Mouse (Mus musculus) left cerebral cortex, postnatal 14 days (tissue): ENCODE results near the gene Gpatch8. TPM values are rescaled to one million over a fixed set of nuclear protein-coding genes. Genes with fewer than 3 reads are reported as not detected.

Experiments
- DNase-seq, 2 experiments: peaks; one replicate each; pipeline ENCODE4 v3.0.0; 2021 to 2022; ENCODE audit warnings: low spot score in 2 of 2, mixed read lengths in 1 of 2
- intact Hi-C: fragments of 180-260 bp; cut with DNase I; formaldehyde crosslinking; loops from one replicate; pipeline ENCODE4 v1.15.1; 2025
- total RNA-seq, 2 experiments: library from RNA; stranded (reverse); gene quantifications; 2 replicates each; pipeline ENCODE4 v1.2.3; 2021

The Gpatch8 gene
- total RNA-seq, 2 experiments from 2014 or later, result 52.1 to 62.1 TPM

DNA sequence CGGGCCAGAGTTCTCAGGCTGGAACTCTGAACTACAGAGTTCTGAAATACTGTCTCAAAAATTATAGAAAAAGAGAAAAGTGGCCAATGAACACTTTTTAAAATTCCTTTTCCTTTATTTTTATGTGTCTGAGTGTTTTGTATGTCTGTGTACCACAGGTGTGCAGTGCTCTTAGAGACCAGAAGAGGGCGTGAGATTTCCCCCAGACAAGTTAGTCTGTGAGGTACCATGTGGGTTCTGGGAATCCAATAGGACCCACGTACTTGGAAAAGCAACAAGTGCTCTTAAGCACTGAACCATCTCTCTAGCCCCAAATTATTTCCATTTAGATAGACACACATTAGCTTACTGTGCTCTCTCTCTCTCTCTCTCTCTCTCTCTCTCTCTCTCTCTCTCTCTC, 114.8 kb downstream of the Gpatch8 start:
- intact Hi-C loops, result no loop called here
- DNase-seq, result no peak

DNA sequence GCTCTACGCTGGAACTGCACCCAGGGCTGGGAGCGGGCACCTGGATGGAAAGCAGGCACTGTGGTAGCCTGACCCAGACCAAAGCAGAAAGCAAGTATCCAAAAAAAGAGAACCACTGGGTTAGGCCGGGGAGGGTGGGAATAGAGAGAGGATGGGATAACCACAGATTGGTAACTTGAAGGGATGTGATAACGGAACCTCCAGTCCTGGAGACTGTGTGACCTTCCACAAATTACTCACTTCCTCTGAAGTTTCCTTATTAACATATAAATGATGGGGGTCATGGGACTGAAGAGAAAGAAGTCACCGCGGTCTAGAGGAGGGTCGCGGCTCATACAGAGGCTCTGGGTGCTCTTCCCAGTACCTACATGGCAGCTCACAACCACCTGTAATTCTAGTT, 115.9 kb downstream of the Gpatch8 start:
- no peak for DNase-seq
- intact Hi-C loops, result no loop called here

DNA sequence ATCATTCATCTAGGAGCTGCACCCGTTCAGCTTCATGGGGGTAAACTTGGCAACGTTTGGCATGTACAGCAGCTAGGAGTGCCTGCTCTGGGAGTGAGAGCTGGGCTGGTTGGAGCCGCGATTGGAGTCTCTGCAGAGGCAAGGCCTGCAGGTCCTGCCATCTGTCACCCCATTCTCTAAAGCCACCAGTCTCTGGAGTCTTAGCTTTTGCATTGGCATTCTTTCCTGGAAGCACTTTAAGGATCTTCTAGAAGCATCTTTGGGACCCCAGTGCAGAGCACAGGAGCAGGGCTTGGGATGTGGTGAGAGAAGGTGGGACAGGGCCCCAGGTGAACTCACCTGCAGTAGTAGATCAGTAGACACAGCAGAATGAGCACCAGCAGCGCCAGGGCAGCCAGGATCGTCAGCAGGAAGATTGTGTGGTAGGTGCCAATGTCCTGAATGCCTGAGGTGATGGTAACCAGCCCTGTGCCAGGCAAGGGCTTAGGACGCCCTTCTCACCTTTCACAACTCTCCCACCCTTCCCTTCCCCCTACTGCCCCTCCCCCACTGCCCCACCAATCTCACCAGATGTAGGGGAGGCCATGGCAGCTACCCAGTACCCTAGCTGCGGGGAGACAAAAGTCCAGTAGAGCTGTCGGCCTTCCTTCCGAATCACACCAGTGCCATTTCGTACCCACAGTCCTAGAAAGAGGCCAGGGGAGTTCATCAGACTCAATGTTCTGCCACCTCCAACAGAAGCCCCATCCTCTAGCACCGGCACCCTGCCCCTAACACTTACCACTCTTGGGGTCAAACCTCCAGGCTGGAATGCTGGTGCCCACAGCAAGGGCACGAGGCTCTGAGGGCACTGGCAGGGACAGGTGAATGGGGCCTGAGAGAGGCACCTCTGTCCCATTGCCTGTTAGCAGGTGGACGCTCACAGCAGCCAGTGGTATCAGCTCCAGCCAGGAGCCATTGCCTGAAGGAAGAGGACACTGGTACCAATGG, 116.8 kb downstream of the Gpatch8 start:
- no peak for DNase-seq
- intact Hi-C loops, result no loop called here

DNA sequence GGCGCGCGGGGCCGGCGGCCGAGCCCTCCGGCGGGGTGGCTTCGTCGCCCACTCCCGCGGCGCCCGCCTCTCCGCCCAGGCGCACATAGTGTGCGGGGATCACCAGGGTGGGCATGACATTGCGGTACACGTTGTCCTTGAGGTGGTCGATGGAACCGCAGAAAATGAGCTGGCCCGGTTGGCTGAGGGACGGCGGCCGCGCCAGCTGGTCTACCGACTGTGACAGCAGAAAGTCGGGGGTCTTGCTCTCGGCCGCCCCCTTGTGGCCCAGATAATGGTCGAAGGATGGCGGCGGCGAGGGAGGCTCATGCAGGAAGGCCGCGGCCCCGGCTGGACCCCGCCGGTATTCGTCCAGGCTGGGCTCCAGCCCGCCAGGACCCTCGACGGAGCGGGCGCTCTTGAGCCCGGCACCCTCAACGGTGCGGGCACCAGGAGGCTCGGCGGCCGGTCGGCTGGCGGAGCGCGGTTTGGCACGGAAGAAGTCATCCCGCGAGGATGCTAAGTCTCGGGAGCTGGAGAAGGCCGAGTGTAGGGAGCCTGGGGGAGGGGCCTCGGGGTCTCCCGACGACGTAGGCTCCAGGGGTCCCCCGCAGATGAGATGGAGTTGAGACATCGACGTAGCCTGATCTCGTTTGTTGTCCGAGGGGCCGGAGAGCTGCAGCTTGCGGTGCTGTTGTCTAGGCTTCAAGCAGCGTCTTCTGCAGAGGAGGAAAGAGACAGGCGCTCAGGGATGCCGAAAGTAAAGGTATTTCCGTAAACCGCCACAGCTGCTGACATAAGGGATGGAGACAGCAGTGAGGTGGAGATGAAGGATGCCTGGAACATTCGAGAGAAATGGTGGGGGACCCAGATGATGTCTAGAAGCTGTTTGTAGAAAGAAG, 117.7 kb downstream of the Gpatch8 start:
- peak; percentile 86 to 89 for DNase-seq
- intact Hi-C loops, result no loop called here

DNA sequence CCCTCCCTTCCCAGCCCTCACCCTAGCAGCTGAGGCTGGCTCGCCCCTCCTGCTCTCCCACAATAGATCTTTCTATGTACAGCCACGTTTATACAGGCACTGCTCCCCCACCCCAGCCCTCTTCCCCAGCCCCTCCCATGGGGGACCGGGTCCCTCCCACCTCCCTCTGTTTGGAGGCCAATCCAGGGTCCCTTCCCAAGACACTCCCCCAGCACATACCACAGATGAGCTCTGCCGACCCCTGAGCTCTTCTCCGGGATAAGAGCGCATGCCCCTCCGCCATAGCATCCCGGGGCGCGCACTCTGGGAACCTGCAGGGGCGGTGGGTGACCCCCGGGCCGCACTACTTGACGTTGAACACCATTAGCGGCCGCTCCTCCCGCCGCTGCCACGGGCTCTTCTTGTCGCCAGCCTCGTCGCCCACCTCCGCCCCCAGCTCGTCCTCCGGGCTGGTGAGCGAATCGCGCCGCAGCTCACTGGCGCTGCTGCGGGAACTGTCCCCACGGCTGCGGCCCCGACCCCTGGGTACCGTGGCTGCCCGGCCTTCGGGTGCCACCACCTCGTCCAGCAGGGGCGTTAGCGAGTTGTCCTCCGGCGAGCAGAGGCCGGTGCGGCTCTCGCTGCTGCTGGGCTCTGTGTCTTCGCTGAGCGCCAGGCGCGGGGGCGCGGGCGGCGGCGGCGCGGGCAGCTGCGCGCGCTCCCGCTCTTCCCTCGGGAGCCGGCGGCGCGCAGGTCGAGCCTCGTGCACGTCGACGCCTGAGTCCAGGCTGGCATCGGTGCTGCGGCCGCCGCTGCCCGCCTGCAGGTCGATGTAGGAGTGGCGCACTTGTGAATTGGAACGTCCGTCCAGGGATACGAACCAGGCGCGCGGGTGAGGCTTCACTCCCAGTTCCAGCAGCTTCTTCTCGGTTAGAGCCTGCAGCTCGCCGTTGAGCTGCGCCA, 118.8 kb downstream of the Gpatch8 start:
- intact Hi-C loops, result no loop called here
- peak; percentile 74 to 86 for DNase-seq

DNA sequence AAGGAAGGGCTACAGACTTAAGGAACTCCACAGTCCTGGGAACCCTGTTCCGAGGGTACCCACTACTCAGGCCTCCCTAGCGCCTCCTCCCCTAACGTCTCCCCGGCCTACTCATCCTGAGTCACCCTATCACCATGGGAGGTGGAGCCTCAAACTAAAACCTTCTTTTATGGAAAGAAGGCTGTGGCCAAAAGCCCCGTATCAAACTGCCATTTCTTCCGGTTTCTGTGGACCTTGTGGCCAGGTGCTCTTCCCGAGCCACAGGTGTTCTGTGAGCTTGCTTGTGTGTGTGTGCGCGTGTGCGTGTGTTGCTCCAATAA, 119.8 kb downstream of the Gpatch8 start:
- intact Hi-C loops, result no loop called here
- DNase-seq, result no peak

DNA sequence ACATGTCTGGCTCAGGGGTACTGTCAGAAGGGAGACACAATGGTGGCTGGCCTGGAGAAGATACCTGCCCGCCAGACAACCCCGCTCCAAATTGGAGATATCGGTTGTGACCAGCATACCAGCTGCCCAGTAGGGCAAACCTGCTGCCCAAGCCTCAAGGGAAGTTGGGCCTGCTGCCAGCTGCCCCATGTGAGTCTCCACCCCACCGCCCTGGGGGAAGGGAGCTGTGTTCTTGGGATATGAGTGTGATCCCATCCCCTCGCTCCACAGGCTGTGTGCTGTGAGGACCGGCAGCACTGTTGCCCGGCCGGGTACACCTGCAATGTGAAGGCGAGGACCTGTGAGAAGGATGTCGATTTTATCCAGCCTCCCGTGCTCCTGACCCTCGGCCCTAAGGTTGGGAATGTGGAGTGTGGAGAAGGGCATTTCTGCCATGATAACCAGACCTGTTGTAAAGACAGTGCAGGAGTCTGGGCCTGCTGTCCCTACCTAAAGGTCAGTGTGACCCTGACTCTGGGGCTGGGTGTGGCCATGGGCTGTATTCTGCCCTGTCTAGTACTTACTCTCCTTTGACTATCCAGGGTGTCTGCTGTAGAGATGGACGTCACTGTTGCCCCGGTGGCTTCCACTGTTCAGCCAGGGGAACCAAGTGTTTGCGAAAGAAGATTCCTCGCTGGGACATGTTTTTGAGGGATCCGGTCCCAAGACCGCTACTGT, 120.3 kb downstream of the Gpatch8 start:
- peak in 1 of 2 experiments; percentile 29 for DNase-seq
- intact Hi-C loops, result no loop called here

DNA sequence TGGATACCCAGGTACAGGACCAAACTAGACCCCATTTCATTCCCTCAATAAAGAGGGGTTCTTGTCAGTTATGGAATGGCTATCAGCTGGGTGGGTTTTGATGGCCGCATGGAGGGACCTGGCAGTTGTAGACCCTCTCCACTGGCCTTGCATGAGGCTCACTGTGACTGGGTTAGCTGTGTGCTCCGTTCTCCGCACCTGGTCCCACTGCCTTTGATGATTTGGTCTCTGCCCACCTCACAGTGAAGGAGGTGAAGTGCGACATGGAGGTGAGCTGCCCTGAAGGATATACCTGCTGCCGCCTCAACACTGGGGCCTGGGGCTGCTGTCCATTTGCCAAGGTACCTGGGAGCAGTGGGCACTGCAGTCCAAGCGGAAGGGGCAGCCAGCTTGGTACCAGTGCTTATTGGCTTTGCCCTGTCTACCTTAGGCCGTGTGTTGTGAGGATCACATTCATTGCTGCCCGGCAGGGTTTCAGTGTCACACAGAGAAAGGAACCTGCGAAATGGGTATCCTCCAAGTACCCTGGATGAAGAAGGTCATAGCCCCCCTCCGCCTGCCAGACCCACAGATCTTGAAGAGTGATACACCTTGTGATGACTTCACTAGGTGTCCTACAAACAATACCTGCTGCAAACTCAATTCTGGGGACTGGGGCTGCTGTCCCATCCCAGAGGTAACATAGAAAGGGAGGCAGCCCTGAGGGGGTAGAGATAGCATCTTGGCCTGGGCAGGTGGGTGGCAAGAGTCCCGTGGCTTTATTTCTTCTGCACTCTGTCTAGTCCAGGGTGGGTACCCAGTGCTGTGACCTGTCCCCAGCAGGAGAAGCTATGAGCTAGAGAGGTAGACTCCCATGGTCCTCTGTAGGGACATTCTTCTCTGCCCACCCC, 121.1 kb downstream of the Gpatch8 start:
- intact Hi-C loops, result loop anchor here (5.0 kb wide), 1 partner anchor 38 kb away; no protein-coding TSS in a partner anchor
- peak in 1 of 2 experiments; percentile 16 for DNase-seq

DNA sequence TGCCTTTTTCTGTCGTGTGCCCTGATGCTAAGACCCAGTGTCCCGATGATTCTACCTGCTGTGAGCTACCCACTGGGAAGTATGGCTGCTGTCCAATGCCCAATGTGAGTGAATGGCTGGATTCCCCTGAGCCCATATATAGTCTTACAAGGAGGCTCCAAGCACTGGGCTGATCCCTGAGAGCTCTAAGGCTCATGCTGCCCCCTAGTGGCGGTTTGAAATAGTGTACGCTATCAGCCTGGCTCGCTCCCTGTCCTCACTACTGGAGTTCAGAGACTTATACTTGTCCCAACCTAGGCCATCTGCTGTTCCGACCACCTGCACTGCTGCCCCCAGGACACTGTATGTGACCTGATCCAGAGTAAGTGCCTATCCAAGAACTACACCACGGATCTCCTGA, 121.8 kb downstream of the Gpatch8 start:
- intact Hi-C loops, result loop anchor here (5.0 kb wide), 1 partner anchor 37 kb away; no protein-coding TSS in a partner anchor
- DNase-seq, result peak; percentile 95 to 96

DNA sequence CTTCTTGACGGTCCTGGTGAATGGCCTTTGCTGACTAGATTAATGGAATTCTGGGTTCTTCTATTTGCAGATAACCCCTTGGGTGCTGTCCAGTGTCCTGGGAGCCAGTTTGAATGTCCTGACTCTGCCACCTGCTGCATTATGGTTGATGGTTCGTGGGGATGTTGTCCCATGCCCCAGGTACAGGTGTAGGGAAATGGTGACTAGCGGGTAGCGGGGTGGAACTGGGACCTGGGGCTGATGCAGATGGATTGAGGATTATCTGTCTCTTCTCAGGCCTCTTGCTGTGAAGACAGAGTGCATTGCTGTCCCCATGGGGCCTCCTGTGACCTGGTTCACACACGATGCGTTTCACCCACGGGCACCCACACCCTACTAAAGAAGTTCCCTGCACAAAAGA, 122.3 kb downstream of the Gpatch8 start:
- DNase-seq, result no peak
- intact Hi-C loops, result loop anchor here (5.0 kb wide), 1 partner anchor 37 kb away; no protein-coding TSS in a partner anchor

DNA sequence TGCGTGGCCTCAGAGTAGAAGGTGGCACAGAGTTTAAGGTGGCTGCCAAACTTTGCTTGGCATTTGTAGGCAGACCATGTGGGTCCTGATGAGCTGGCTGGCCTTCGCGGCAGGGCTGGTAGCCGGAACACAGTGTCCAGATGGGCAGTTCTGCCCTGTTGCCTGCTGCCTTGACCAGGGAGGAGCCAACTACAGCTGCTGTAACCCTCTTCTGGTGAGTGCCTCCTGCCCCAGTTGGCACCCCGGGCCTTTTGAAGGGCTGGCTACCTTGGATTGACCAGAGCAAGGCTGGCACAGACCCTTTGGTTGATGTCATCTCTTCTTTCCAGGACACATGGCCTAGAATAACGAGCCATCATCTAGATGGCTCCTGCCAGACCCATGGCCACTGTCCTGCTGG, 123.3 kb downstream of the Gpatch8 start:
- intact Hi-C loops, result loop anchor here (5.0 kb wide), 1 partner anchor 36 kb away; no protein-coding TSS in a partner anchor
- peak; percentile 44 to 61 for DNase-seq

DNA sequence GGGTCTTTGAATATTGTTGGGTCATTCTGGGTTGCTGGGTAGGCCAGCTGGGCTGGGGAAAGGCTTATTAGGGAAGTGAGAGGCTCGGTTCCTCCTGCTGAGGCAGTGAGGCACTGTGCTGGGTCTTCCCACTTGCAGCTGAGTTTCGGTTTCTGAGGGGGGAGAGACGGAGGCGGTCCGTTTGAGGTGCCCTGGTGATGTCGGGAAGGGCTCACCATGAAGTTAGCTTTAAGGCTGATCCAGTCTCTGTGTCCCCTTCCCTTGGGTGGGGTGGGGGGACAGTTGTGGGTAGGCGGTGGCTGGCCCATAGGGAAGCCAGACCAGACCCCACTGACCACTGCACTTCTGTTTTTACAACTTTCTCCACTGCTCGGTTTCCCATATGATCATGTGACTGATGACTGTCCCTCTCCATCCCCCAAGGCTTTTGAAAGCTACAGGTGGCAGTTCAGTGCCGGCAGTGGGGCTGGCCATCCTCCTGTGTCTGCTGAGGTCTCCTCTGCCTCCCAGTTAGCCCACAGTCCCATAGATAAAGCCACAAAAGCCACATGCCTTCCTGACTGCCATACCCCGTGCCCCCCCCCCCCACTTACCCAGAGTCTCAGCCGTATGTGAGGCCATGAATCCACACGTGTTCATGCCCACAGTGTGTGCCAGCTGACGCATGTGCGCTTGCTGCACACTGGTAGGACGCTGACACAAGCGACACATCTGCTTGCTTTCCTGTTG, 123.9 kb downstream of the Gpatch8 start:
- peak in 1 of 2 experiments; percentile 17 for DNase-seq
- intact Hi-C loops, result loop anchor here (5.0 kb wide), 1 partner anchor 35 kb away; no protein-coding TSS in a partner anchor

DNA sequence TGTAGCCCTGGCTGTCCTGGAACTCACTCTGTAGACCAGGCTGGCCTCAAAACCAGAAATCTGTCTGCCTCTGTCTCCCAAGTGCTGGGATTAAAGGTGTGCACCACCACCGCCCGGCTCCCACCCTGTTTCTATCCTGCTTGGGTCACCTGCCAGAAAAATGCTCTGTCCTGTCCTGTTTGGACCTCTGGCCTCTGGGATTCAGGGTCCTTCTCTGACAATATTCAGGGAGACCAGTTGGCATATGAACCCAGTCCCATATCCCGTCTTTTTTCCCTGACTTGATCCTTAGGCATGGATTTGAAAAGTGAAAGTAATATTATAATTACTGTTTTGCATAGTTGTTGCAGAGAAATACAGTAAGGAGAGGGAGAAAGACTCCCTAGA, 124.5 kb downstream of the Gpatch8 start:
- no peak for DNase-seq

DNA sequence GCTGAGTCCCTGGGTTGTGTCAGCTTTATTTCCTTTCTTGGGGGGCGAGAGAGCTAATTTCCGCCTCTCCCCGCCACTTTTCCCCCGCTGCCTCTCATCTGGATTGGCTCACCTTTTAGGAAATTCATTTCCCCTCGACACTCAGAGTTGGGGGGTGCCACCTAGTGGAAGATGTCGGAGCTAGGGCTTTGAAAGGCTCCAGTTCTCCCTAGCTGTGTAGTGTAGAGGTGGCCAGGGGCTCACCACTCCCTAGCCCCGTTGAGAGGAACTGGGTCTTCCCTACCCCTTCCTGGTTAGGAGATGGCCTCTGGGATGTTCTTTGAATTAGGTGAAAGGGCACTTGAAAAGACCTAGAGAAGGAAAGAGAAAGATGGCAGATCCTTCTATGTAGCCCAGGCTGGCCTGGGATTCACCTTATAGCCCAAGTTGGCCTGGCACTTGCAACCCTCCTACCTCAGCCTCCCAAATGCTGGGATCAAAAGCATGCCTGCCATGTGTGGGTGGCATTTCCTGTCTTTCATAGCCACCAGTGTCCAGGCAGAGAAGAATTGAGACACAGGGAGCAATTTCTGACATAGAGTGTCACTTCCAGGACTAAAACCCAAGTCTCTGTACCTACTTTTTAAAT, 125.1 kb downstream of the Gpatch8 start:
- DNase-seq, result peak; percentile 77 to 87
- intact Hi-C loops, result loop anchor here (2.0 to 5.0 kb wide), 3 partner anchors 22 to 122 kb away; no protein-coding TSS in a partner anchor

More for the DNA sequence above, 124.5 kb downstream of the Gpatch8 start:
- intact Hi-C loops, result loop anchor here (2.0 to 5.0 kb wide), 3 partner anchors 23 to 123 kb away; no protein-coding TSS in a partner anchor

DNA sequence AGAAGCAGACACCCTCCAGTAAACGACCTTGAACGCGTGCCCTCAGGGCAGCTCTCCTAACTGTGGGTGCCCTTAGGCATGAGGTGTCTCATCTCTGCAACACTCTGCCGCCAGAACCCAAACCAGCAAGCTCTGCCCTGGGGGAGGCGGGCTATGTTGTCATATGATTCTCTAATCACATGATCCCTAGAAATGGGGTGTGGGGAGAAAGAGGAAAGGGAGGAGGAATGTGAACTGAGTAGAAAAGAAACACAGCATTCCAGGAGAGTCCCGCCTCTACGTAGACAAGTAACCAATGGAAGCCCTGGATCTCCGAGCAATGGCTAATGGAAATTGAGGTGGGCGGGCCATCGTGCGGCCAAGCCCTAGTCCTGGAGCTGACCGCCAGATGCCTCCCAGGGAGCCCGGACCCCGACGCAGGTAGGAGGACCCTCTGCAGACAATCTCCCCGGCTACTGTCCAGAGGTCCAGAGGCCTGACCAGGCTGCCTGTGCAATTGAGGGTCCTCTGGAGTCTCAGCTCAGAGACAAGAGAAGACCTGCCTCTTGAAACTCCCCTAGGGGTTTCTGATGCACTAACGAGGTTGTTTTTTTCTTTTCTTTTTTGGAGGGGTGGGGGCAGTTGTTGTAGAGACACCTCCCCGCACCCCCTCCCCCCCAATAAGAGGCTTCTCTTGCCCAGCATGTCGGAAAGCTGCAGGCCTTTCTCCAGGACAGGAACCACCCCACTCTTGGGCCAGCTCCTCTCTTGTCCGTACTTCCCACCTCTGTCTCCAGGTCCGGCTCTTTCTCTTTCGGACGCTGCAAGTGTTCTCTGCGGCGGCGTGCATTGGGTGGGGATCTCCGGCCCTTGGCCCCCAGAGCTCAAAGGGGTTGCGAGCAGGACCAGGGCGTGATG, 125.8 kb downstream of the Gpatch8 start, which contains the start of gene Grn:
Gene Grn (plus strand): TSS at position 195 of the 897 bp plus-strand sequence.
- intact Hi-C loops, result loop anchor here (2.0 to 5.0 kb wide), 3 partner anchors 22 to 122 kb away; no protein-coding TSS in a partner anchor
- DNase-seq, result peak; percentile 92 to 98
